Mouse (Mus musculus): ENCODE results near the gene Pias4. TPM values are rescaled to one million over a fixed set of nuclear protein-coding genes. Genes with fewer than 3 reads are reported as not detected.

Pias4 gene
- total and polyA plus RNA-seq, 3 experiments, result 21.0 to 40.4 TPM; not detected in 1

DNA sequence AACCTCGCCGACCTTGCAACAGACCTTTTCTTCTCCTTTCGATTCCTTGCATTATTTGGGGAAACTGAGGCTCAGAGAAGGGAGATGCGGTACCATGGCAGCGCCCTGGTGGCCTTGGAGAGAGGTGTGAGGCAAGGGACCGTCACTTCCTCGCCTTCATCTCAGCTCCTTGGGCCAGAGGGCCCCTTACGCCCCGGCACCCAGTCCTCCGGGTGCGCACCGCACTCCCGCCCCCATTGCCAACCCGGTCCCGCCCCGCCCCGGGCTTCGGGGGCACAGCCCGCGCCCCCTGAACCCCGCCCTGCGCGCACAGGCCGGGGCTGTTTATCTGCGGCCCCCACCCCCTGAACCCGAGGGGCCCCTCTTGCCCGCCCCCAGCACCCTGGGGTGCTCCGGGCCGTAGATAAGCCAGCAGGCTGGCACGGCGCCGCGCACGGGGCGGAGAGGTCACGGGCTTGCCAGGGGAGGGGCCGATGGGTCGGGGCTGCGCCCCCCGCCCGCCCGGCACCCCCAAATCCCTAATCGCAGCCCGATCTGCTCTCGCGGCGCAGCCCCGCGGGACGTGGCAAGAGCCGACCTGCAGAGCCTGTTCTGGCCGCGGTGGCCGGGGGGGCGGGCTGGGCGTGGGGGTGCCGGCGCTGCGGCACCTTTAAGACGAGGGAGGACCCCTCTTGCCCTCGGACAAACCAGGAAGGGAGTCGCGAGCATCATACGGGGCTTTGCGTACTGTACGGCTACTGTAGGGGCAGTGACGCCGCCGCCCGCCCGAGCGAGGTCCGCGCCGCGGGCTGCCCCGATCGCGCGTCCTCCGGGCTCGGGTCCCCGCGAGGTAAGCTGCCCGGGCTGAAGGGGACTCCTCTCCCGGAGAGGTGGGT, 31.7 kb downstream of the Pias4 start (continued):
- peak; percentile 85 for TF ChIP-seq SIN3A (IDR thresholded peaks at IDR 0.05; ENCODE audit: low read length)
- TF ChIP-seq MEF2A (IDR thresholded peaks at IDR 0.05; ENCODE audit: extremely low read depth, insufficient replicate concordance, low read depth, low read length, poor library complexity, severe bottlenecking), result peak; percentile 32; the same call in 1 of the 2 replicates
- peak; percentile 66 for TF ChIP-seq ELF1 (IDR thresholded peaks at IDR 0.05; ENCODE audit: low read depth, low read length)
- TF ChIP-seq GABPA (IDR thresholded peaks at IDR 0.05; ENCODE audit: low read depth, low read length), result no peak

DNA sequence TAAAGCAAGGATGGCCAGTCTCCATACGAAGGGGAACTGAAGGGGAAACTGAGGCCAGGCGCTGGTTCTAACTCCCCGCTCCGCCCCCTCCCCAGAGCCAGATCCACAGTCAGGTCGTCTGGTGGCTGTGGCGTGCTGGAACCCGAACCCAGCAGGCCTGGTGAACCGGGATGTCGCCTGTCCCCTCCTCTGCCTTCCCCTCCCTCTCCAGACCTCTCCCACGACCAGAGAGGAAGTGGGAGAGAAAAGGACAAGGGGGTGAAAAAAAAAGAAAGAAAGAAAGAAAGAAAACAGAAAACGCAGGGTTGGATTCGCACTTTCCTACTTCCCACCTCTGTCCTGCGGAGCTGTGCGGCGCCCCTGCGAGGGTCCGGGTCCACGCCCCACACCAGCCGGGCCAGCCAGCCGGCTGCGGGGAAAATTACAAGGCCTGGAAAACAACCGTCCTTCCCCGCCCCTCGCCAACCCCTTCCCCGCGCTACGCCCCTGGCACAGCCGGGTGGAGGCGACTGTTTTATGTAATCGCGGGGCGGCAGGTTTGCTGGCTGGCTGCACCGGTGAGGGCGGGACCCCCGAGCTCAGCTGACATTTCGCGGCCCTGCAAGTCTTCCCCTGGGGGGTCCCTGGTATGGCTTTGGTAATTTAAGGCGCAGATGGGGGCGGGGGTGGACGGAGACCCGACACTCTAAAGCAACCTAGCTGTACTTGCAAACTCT, 32.6 kb downstream of the Pias4 start, which contains the start of gene Zbtb7a:
Zbtb7a (plus strand) TSS at position 255 of the 716 bp plus-strand sequence.
- TF ChIP-seq ETS1 (IDR thresholded peaks at IDR 0.05; ENCODE audit: low read depth, low read length) (no peak), HCFC1 (IDR thresholded peaks at IDR 0.05; ENCODE audit: low read depth, low read length) (0 out of 2 replicates have a peak, but pooled peaks have one; percentile 9), TCF12 (IDR thresholded peaks at IDR 0.05; ENCODE audit: low read depth, low read length) (peak; percentile 50; the same call in 1 of the 2 replicates), CHD2 (IDR thresholded peaks at IDR 0.05; ENCODE audit: low read length) (no peak), MYC (IDR thresholded peaks at IDR 0.05; ENCODE audit: low read depth, low read length) (no peak), ZNF384 (IDR thresholded peaks at IDR 0.05; ENCODE audit: low read depth, low read length) (peak; percentile 54), NELFE (IDR thresholded peaks at IDR 0.05; ENCODE audit: low read depth, low read length) (peak; percentile 43; the same call in 1 of the 2 replicates), TBP (IDR thresholded peaks at IDR 0.05; ENCODE audit: low read depth, low read length) (peak; percentile 97), ZC3H11A (IDR thresholded peaks at IDR 0.05; ENCODE audit: low read depth, low read length) (no peak), POLR2A (IDR thresholded peaks at IDR 0.05; ENCODE audit: control insufficient read depth in 1 of 2, insufficient read depth in 1 of 2, low read depth in 1 of 2, low read length in 2 of 2, poor library complexity in 1 of 2) (0 out of 4 replicates have a peak, but pooled peaks of 1 of the 2 experiments have one; percentile 14), UBTF (IDR thresholded peaks at IDR 0.05; ENCODE audit: borderline replicate concordance, insufficient read depth, low read depth, low read length) (peak; percentile 100), SIN3A (IDR thresholded peaks at IDR 0.05; ENCODE audit: low read length) (no peak; the same call in none of the 2 replicates), ELF1 (IDR thresholded peaks at IDR 0.05; ENCODE audit: low read depth, low read length) (peak; percentile 25; the same call in 1 of the 2 replicates), ZMIZ1 (IDR thresholded peaks at IDR 0.05; ENCODE audit: low read depth, low read length) (peak; percentile 12; the same call in 1 of the 2 replicates), RCOR1 (IDR thresholded peaks at IDR 0.05; ENCODE audit: low read depth, low read length) (peak; percentile 23; the same call in 1 of the 2 replicates), TAL1 (IDR thresholded peaks at IDR 0.05; ENCODE audit: low read length) (peak; percentile 36; the same call in 1 of the 2 replicates), MEF2A (IDR thresholded peaks at IDR 0.05; ENCODE audit: extremely low read depth, insufficient replicate concordance, low read depth, low read length, poor library complexity, severe bottlenecking) (no peak), BHLHE40 (IDR thresholded peaks at IDR 0.05; ENCODE audit: borderline replicate concordance, low read depth, low read length) (no peak)
- peak; percentile 80 for DNase-seq (ENCODE audit: low read depth, low spot score)
- Histone ChIP-seq H3K4me1 (ENCODE audit: control insufficient read depth in 1 of 2, insufficient read depth in 2 of 2, low read length in 2 of 2) (peaks cover 3 to 13% of the 10 kb centered on the region in 2 experiments; a peak in 3 of 4 replicates), H3K27me3 (ENCODE audit: control insufficient read depth in 1 of 2, insufficient read depth in 2 of 2, low read length in 2 of 2) (no peaks in the 10 kb centered on the region), H3K9me3 (replicated peaks; ENCODE audit: insufficient read depth, low read length) (no peaks in the 10 kb centered on the region), H3K27ac (ENCODE audit: control insufficient read depth, low read depth, low read length) (peak within 1 kb of the TSS; percentile 96), H3K4me3 (ENCODE audit: control insufficient read depth in 1 of 2, insufficient read depth in 1 of 2, low read depth in 2 of 2, low read length in 2 of 2) (peak within 1 kb of the TSS; percentile 88 to 97), H3K9ac (ENCODE audit: control insufficient read depth, low read depth, low read length, poor library complexity, severe bottlenecking) (peak within 1 kb of the TSS; percentile 95), H3K36me3 (ENCODE audit: control insufficient read depth in 1 of 2, insufficient read depth in 2 of 2, low read length in 2 of 2) (peaks cover 0 to 12% of the 10 kb centered on the region in 2 experiments; a peak in 2 of 4 replicates), H3K79me2 (ENCODE audit: control insufficient read depth, insufficient read depth, low read length, poor library complexity) (peaks cover 34% of the 10 kb centered on the region)

Measured in MEL (cell line).